Mouse (Mus musculus): Measurements from ENCODE around the gene Arhgap24.

DNA sequence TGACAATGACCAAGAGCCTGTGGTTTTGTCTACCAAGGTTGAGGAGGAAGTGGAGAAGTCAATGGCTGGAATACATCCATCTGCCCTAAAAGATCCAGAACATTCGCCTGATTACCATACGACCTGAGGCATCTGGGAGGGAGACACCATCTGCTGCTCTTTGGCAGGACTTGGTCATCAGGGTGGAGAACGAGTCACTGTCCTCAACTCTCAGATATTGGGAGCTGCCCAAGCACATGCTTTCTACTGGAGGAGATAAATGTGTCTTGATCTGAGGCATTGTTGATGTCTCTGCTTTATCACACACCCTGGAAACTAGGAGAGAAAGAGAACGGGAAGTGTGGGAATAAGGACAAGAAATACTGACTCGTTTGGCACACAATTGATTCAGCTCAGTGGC, 206.5 kb downstream of the Arhgap24 start:
- TF ChIP-seq CTCF (conservative IDR thresholded peaks at IDR 0.05; ENCODE audit: low read length) (no peak), POU5F1 (IDR thresholded peaks at IDR 0.05; ENCODE audit: borderline replicate concordance, low read length) (no peak)

All from E14TG2a.4 (cell line).